Mouse (Mus musculus): ENCODE measurements around the gene Gm10271.

Gm10271 gene

DNA sequence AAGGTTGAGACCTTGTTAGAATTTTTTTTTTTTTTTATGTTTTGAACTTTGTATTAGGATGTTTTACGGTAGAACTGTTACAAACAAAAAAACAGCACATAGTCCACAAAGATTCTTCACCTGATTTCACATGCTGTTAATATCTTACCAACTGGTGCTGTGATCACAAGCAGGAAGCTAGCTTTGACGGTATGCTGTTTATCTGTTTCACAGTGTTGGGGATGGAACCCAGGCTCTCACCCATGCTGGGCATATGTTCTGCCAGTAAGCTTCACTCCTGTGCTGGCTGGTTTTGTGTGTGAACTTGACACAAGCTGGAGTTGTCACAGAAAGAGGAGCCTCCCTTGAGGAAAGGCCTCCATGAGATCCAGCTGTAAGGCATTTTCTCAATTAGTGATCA lies 5.4 kb upstream of the Gm10271 start:
- no peak for DNase-seq

DNA sequence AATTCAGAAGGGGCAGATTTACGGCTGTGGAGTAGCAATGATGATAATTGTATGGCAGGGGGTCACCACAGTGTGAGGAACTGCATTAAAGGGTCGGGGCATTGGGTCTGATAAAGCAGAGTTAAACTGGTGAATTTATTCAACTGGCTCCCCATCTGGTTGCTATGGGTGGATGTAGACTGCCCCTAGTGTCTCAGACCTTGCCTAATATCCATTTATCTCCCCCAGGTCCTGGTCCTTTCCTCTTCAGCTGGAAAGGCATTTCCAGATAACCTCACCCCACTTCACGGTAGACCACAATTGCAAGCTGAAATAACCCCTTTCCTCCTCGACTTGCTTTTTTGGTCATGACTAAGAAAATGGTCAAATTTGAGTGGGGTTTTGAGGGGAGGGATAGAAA lies 5.0 kb upstream of the Gm10271 start:
- no peak for DNase-seq

DNA sequence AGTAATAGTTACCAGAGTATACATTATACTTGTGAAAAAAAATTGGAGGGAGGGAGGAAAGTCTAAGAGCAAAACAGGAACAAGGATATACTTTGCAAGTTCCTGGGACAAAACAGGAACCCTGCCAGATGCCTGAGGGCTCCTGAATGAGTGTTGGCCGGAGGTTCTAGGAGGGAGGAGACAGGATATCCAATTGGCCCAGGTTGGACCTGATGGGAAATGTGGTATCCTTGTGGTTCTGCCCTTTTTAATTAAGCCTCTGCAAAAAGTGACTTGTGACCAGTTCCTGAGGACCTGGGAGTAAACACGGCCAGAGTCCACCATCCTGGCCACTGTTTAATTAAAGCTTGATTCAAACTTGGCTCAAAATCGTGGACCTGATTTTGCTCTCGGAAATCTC lies 3.7 kb downstream of the Gm10271 start:
- no peak for DNase-seq

GRCm38 (mm10) chr10:116966065-116966464 lies 6.3 kb downstream of the Gm10271 start:
- no peak for DNase-seq

DNA sequence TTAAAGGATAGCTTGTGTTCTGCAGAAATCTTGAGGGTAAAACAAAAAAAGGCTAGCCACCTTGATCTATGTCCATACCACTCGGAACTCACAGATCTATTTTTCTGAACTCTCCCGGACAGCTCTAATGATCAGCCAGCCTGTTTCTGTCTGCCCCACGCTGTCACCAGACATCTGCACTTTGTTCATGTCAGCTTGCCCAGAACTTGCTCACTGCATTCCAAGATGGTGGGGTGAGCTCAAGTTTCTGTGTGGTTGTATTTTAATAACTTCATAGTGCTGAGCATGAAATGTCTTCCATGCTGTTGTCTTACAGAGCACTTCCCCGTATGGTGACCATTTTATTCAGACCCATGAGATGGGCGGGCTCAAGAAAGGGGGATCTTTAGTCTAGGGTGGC lies 7.1 kb downstream of the Gm10271 start:
- DNase-seq: no peak

GRCm38 (mm10) chr10:116964571-116964970 lies 7.8 kb downstream of the Gm10271 start:
- no peak for DNase-seq

DNA sequence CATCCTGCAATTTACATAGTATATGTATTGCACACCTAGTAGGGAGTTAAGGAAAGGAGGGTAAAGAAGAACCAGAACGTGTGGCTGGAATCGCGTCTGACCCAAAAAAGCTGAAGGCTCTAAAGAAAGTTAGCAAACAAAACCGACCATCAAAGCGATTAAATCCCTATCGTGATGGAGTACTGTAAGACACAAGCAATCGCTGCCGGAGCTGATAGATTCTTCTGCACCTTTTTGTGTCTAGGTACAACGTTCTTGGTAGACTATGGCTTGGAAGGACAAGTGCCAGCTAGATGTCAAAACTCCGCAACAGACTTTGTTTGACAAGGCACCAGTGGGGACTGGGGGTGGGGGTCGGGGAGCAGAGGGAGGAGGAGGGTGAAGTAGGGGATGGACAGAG lies 8.3 kb downstream of the Gm10271 start:
- no peak for DNase-seq

DNA sequence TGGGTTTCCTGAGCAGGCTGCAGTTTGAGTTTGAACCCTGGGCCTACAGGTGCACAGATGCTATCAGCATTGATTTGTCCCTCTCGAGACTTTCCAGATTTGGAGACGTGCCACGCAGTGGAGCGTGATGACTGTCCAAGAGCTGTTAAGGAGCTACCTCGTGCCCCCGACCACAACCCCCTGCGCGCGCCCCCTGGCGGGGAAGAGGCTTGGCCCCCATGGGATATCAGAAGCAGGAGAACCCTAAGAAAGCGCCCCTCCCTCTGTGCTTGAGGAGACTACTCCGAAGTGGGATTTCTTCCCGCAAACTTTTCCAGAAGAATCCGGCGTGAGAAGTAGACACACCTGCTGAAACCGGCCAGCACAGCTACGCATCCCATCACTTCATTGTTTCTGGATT lies 9.6 kb downstream of the Gm10271 start:
- DNase-seq: peak; percentile 75

DNA sequence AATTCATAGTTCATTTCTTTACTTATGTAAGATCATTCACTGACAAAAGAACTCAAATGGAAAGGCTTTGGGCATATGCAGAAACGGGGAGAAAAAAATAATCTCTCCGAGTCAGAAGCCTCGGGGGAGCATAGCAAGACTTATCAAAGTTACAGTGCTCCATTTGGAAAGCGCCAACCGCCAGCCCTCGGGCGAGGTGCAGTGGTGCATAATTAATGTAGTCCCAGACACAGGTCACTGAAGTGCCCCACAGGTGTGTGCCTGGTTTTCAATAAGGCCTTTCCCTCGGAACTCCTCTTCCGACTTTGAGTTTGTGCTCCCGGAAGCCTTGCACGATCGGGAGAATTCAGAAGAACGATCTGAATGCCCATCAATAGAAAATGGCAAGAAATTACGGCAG lies 10.3 kb downstream of the Gm10271 start:
- no peak for DNase-seq

GRCm38 (mm10) chr10:116957867-116958551 lies 14.4 kb downstream of the Gm10271 start:
- DNase-seq: no peak

DNA sequence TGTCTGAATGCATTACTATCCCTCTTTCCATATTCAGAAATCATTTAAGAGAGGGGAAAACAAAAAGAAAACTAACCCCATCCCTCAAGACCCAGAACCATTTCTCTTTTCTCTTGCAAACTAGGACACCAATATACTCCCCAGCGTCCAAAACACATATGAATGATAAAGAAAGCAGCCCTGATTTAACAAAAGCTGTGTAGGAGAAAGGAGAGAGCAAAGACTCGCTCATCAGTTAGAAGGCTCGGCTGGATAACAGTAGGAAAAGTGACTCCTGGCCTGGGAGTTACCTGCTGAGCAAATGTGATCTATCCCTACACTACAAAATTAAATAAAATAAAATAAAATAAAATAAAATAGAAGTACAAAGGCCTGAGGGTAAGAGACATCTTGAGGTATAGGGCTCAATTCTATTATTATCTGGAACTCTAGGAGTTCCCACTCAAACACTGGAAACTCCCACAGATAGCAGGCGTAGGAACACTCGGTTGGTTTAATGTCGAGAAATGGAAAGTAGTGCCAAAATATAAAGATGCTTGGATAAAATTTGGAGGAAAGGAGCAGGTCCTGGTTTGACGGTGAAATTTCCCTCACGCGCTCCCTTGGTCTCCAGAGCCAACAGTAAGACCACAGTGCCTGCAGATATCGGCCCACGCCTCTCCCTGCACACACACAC lies 15.8 kb downstream of the Gm10271 start:
- no peak for DNase-seq

GRCm38 (mm10) chr10:116955191-116955590 lies 17.2 kb downstream of the Gm10271 start:
- DNase-seq: no peak

DNA sequence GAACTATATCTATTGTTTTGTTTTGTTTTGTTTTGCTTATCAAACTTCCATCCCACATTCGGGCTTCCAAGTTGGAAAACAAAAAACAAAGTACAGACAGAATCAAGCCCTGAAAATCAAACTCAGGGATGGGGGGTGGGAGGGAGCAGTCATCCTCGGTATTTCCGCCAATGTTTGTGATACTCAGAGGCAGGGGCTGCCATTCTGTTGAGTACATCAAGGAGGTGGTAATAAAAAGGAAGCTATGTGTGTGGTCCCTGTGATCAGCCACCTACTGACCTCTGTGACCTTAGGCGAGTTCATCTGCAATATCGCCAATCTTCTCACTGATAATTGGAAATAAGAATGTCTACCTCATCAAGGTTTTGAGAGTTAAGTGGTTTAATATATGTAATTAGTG lies 21.5 kb downstream of the Gm10271 start:
- DNase-seq: no peak

DNA sequence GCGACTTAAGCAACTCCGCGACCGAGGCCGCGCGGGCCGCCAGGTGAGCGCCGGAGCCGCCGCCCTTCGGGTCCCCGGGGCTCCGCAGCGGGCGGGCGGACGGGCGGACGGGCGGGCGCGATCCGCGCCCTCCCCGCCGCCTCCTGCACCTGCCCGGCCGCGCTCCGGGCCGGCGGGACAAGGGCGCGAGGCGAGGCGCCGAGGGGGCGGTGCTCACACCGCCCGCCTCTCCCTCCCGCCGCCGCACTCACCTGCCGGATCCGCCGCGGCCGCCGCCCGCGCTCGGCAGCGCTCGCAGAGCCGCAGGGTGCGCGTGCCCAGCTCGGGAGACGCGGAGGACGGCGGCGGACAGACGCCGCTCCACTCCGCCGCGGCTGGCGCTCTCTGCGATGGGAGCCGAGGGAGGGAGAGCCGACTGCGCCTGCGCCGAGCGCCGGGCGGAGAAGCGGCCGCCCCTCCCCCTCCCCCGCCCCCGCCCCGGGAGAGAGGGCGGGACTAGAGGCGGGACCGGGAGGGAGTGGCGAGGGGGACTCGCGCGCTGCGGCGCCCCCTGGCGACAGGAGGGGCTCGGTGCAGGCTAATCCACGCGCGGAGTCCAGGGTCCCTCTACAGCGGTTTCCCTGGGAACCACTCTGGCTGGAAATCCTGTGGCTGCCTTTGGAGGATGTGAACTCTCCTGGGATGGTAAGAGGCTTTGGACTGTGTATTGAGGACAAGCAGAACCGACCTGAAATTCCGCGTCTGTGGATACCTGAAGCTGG lies 22.2 kb downstream of the Gm10271 start, which contains the start of gene Rab3ip:
Rab3ip (minus strand) TSS at position 761 of the 761 bp plus-strand sequence.
- peak; percentile 97 for DNase-seq

DNA sequence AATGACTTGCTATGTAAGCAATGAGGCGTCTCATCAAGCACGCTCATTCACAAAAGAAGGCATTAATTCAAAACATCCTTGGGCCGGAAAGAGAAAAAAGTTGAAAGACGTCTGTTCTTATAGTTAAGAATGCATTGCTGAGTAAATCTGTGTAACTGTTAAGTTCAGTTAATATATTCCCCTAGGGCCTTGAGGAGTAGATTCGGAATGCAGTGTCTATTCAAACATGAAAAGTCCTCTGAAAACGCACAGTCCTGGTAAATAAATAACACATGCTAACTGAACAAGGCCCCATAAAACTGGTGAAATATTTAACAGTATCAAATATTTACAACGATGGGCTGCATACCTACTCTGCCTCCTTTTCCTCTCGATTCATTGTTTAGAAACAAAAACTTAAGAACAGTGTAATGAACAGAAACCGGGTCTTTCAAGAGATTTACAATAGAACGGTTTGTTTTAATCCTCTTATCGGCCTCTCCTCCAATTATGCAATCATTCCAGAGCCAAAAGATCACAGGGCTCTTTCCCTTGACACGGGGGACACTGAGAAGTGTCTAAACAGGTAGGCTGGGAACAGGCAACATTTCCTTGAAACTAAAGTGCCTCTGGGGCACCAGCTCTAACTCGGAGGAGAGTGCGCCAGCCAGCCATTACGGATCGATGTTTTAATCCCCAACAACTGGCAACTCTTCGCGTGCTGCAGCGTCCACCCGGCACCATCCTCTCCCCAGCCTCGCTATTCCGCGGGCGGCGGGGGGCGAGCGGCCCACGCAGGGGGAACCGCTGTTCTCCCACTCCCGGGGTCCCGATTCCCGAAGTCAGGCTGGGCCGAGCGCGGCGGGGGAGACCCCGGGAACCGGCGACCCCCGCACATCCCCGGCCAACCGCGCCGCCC lies 23.0 kb downstream of the Gm10271 start:
- peak; percentile 68 for DNase-seq

GRCm38 (mm10) chr10:116948414-116948813 lies 24.0 kb downstream of the Gm10271 start:
- no peak for DNase-seq

DNA sequence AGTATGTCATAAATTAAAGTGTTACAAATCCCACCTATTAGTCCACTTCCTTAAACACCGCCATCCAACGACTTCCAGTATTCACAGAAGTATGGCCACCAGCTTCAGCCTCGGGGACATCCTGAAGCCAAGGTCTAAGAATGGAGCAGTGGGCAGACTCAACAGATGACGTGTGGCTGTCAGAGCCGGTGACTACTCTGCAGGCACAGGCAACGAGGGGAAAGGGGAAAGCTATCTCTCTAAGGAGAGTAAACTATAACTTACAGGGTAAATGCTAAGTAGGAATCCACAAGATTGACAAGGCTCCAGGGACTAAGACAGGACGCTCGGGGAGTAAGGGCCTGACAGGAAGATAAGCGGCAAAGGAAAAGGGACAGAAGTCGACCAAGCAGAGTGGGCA lies 27.5 kb downstream of the Gm10271 start:
- no peak for DNase-seq

- no peak for DNase-seq
Observed at GRCm38 (mm10) chr10:116944144-116944543, 28.3 kb downstream of the Gm10271 start.

- DNase-seq: peak; percentile 68
Observed at GRCm38 (mm10) chr10:116943025-116943424, 29.4 kb downstream of the Gm10271 start.

DNA sequence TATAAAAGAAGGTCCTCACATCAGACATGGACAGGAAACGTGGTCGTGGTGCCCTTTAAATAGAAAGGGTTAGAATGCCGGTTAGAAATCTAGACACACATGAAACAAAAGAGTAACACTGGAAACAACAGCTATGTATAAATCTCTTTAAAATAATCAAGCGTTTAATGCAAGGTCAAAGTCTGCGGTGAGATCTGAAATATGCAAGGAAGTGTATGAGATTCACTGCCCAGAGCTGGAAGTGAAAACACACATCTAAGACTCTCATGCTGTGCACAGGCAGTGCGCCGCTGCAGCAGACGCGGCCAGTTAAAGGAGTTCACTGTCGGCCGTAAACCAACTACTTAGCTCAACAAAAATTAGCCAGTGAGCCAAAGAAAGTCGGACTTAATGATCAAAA lies 37.4 kb downstream of the Gm10271 start:
- DNase-seq: no peak

- no peak for DNase-seq
Observed at GRCm38 (mm10) chr10:116933794-116934193, 38.6 kb downstream of the Gm10271 start.

- DNase-seq: no peak
Observed at GRCm38 (mm10) chr10:116932418-116932817, 40.0 kb downstream of the Gm10271 start.

Measured in thymus, postnatal 4 days (tissue).